Mouse (Mus musculus) inflammation-experienced regulatory T-cells, adult 6 months (primary cell): Measurements from ENCODE around the gene Gm15446. TPM values are rescaled to one million over a fixed set of nuclear protein-coding genes. Genes with fewer than 3 reads are reported as not detected.
"Not testable (repeated sequence)": the region's sequence is repeated elsewhere in the genome, so short reads cannot be mapped to it uniquely, and the experiment has no call there.

Experiments used
- ATAC-seq: one replicate; pipeline ENCODE4 v1.8.0; 2017
- polyA plus RNA-seq, 3 experiments: library from polyadenylated mRNA; unstranded; fragments of 100-300 nt; shearing (Covaris generic); gene quantifications; one replicate each; pipeline ENCODE4 v1.2.1; 2017

The Gm15446 gene
- polyA plus RNA-seq: 10 to 100 TPM; 13.7 to 28.0 (median 26.3) TPM

DNA sequence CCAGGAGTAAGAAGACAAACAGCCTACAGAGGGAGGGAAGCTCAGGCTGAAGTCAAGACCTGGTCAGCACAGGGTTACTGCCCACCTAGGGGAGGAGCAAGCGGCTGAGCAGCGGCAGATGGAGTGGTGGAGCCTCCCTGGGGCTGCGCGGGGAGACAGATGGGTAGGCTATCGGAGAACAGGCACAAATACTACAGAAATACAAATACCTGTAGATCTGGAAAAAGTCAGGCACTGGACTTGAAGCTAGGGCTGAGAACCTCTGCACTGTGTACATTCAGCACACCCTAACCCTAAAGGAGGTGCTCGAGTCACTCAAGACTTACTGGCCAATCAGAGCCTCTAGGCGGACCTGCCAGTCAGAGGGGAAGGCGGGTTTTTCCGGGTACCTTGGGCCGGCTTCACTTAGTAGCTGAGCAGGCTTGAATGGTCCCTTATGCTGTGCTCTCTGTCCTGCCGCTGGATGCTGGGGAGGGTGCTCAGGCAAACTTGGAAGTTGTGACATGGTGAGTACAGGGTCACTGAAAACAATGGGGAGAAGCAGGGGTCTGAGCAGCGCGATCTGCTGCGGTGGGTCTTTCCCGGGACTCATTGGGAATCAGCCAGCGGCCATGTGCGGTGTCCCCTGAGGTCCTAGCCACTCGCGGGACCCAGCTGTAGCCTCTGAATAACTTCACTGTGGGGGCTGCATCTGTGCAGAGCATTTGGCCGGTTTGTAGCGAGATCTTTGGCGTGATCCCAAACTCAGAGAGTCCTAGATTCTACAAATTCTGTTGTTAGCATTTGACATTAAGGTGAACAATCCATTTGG is at the start of gene Gm15446:
Gene Gm15446, plus strand, starts transcription at position 140 of the 811 bp plus-strand sequence.
- peak; percentile 99 for ATAC-seq

DNA sequence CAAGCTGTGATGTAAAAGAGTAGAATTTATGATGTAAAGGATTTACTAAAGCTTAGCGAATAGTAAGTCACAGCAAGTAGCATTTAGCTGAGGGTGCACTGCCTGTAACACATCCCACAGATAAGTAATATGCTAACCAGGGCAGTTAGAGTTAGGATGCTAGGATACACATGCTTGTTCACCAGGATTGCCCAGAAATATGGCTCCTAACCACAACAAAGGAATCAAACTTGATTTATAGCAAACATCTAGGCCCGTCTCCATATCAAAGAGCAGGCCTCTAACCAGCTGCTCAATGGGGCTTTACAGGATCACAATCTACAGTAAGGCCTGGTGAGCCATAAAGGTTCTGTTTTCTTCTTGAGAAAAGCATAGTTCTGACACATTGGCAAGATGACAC is 929 bp downstream of the Gm15446 start:
- not testable (repeated sequence) for ATAC-seq

DNA sequence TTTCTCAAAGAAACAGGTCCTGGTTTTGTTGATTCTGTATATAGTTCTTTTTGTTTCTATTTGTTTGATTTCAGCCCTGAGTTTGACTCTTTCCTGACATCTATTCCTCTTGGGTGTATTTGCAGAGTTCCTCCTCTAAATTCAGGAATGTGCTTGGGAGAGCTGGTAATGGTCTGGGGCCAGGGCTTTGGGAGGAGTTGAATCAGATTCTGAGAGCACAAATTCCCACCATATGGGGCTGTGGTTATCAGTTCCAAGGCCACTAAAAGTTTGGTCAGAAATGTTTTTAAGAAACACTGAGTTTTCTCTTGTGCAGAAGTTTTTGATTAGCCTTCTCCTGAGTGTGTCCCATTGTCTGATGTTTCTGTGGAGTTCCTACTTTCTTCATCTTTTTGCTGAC is 1.7 kb downstream of the Gm15446 start:
- no peak for ATAC-seq

DNA sequence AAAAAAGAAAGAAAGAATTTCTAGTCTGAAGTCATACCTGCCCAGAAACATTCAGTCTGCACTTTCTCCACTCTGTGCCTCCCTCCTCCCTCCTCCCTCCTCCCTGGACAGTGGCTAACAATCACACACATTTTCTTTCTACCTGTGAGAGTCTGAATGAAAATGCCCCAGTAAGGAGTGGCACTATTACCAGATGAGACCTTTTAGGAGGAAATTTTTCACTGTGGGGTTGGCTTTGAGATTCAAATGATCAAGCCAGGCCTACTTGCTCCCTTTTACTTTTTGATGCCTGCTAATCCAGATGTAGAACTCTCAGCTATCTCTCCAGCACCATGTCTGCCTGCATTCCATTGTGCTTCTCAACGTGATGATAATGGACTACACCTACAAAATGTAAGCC is 27.1 kb downstream of the Gm15446 start:
- no peak for ATAC-seq

DNA sequence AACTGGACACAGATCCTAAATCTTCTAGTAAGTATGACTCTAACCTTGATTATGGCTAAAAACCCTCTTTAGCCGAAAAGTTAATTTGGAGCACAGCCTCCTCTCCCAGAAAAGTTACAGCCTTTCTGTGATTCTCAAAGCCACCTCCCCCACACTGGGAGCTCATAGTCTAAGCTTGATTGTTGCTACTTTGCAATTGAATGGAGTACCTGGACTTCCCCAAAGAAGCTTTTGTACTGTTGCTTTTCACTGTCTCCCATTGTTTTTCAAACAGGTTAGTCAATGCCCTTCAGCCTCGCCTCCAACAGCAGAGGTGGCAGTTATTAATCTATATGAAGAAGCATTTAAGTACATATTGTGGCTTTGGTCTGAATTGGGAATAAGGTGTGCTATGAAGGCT is 57.5 kb downstream of the Gm15446 start:
- not testable (repeated sequence) for ATAC-seq

Other genes with a start within 250 kb of the Gm15446 start
- gene 5430403G16Rik, start 232.4 kb upstream of the Gm15446 start, polyA plus RNA-seq: 10 to 100 TPM in 2 of 3 experiments, 1 to 10 TPM in 1; 6.2 to 13.7 (median 11.9) TPM
- 10 to 100 TPM; 14.6 to 25.5 (median 22.2) TPM for gene 4930522L14Rik, start 171.5 kb upstream of the Gm15446 start, polyA plus RNA-seq
- 10 to 100 TPM; 25.9 to 42.4 (median 29.8) TPM for gene Zfp932, start 73.1 kb downstream of the Gm15446 start, polyA plus RNA-seq
- 1 to 10 TPM; 5.6 to 9.1 (median 8.4) TPM for gene Gm17655, start 149.1 kb downstream of the Gm15446 start, polyA plus RNA-seq
- gene Gm35315, start 171.0 kb downstream of the Gm15446 start, polyA plus RNA-seq: 1 to 10 TPM; 1.2 to 2.9 (median 1.7) TPM
- 1 to 10 TPM in 1 of 3 experiments, under 1 TPM in 2; 0.54 to 1.7 (median 0.75) TPM for gene Plcxd1, start 176.6 kb downstream of the Gm15446 start, polyA plus RNA-seq
- gene Gtpbp6, start 184.8 kb downstream of the Gm15446 start, polyA plus RNA-seq: 10 to 100 TPM; 12.3 to 15.1 (median 13.5) TPM
- gene Zfp605, start 186.7 kb downstream of the Gm15446 start, polyA plus RNA-seq: 1 to 10 TPM; 2.7 to 4.5 (median 4.4) TPM
- 10 to 100 TPM; 33.8 to 56.1 (median 45.1) TPM for gene Chfr, start 212.4 kb downstream of the Gm15446 start, polyA plus RNA-seq